Mouse (Mus musculus): Measurements from ENCODE around the gene Mmrn1. TPM values are rescaled to one million over a fixed set of nuclear protein-coding genes. Genes with fewer than 3 reads are reported as not detected.

The Mmrn1 gene
- total and polyA plus RNA-seq, 3 experiments = 1.0 to 1.5 TPM; not detected in 1

- DNase-seq = no peak
These were observed 68.8 kb downstream of the Mmrn1 start for GRCm38 (mm10) chr6:60993386-60994108.

DNA sequence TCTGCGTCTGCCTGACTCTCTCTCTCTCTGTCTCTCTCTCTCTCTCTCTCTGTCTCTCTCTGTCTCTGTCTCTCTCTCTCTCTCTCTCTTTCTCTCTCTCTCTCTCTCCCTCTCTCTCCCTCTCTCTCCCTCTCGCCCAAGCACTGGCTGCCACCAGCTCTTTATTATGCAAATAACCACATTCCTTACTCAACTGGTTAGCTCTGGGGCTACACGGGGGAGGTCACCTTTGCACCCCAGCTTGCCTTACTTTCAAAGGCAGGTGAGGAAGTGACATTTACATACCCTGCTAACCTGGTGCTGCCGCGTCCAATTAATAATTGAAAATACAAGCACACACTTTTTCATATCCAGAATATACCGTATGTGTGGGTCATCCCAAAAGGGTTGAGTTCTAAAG is 69.3 kb downstream of the Mmrn1 start:
- DNase-seq = no peak

GRCm38 (mm10) chr6:60994521-60994920 is 69.7 kb downstream of the Mmrn1 start:
- DNase-seq = no peak

- DNase-seq = no peak
These were observed 70.8 kb downstream of the Mmrn1 start for GRCm38 (mm10) chr6:60995596-60995995.

DNA sequence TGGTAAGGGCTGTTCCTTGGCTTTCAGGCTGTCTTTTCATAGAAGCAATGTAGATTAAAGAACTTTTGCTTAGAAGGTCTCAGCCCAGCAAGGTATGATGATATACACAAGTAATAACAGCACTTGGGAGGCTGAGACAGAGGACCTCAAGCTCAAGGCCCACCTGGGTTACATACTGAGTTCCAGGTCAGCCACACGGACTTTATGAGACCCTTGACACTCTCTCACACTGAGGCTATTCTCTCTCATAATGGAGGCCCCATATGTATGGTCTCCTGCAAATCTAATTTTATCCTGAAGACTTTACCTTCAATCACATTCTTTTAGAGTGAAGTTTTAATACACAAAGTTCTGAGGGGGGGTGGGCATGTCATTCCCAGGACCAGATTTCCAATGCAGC is 71.6 kb downstream of the Mmrn1 start:
- no peak for DNase-seq

DNA sequence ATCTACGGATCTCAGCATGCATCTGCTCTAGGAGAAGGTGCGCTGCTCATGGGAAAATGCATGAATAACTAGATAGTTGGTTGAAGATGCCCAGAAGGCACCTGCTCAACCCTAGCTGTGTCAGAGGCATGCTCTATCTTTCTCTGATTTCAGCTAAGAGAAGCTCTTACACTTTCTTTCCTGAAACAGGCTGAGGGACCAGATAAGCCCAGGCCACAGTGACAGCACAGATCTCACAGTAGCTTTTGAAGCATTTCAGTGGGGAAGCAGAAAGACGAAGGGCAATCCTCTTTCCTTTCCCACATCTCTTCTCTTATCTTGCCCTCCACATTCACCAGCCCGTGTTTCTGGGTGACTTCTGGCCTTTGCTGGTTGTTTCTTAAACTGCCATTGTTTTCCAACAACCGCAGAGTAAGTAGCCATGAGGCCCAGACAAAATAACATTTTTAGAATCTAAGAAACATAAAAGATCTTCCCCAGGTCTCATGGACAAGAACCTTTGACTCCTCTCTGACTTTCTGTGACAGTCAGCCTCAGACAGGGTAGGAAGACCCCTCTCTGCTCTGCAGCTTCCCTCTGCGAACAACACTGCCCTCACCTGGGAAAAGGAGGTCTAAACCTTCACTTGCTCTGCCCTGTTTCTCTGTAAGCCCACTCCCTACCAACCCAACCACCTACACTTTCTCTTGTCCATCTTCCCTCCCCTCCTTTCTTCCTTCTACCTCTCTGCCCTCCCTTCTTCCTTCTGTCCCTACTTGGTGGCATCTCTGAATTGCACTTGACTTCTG is 76.4 kb downstream of the Mmrn1 start:
- no peak for DNase-seq

GRCm38 (mm10) chr6:61003916-61004765 is 79.4 kb downstream of the Mmrn1 start:
- DNase-seq = no peak

DNA sequence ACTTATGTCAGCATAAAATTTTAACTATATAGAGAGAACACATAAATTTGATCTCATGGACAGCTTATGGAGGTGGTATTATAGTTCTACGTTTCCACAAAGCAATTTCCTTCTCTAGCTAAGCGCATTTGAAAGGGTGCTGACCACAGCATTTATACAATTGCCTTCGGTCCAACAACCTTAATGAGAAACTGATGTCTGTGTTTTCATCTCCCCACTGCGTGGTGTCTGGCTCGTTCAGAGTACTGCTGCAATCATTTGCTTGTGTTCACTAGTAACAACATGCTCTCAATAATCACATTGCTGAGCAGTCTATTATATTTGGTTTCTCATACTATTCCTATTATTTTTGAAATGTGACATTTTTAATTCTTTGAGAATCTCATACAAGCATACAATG is 89.0 kb downstream of the Mmrn1 start:
- DNase-seq = no peak

DNA sequence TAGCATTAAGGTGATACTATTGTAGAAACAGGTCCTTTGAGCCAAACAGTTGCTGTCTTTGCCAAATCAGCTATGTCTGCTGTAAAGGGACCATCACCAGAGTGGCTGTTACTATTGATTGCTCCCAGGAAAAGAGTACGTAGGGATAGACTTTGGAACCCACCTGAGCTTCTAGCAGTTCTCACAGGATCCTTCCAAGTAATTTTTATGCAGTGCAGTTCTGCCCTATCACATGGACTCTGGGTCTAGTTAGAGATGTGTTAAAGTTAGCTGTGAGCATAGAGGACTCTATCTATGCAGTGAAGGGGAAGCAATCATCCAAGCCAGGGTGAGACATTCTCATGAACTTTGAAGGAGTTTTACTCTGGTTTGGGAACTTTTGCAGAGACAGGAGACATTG is 94.9 kb downstream of the Mmrn1 start:
- DNase-seq = no peak

GRCm38 (mm10) chr6:61020995-61021394 is 96.2 kb downstream of the Mmrn1 start:
- peak; percentile 2 for DNase-seq

- DNase-seq = no peak
These were observed 108.5 kb downstream of the Mmrn1 start for GRCm38 (mm10) chr6:61033251-61033650.

Other genes starting within 250 kb of the Mmrn1 start
- 1 to 10 TPM; 5.3 TPM for gene Snca, start 95.1 kb upstream of the Mmrn1 start, total RNA-seq (2021)
- gene Snca, start 95.1 kb upstream of the Mmrn1 start, polyA plus RNA-seq (2012; rRNA removed) = 0.09 and 0.49 TPM in 2 replicates

All from adrenal gland, adult 2 months (tissue).